Mouse (Mus musculus) adrenal gland, postnatal 14 days (tissue): ENCODE results near the gene Sec31b. TPM values are rescaled to one million over a fixed set of nuclear protein-coding genes. Genes with fewer than 3 reads are reported as not detected.

ENCODE experiments used
- DNase-seq: peaks from one replicate; pipeline ENCODE4 v3.0.0; 2021; ENCODE audit warnings: mixed read lengths
- total RNA-seq: library from RNA; stranded (reverse); gene quantifications from 2 replicates; pipeline ENCODE4 v1.2.3, GENCODE M21; 2021

Sec31b gene
- total RNA-seq, 1 experiment from 2014 or later, result 3.4 TPM

DNA sequence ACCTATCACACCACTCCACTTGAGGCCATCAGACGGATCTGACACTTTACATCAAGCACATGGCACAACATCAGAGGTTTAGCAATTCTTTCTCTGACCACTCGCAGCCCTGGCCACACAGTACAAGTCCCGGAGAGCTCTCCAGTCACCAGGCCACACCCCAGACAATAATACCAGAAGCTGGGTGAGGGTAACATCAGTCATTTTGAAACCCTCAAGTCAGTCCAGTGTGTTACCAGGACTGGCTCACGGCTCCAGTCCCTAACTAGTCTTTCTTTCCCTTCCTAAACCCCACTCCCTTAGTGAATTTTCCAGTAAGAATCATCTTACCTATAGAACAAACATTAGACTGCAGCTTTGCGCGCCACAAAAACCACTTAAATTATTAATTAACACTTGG lies 15.6 kb downstream of the Sec31b start:
- DNase-seq, result no peak

DNA sequence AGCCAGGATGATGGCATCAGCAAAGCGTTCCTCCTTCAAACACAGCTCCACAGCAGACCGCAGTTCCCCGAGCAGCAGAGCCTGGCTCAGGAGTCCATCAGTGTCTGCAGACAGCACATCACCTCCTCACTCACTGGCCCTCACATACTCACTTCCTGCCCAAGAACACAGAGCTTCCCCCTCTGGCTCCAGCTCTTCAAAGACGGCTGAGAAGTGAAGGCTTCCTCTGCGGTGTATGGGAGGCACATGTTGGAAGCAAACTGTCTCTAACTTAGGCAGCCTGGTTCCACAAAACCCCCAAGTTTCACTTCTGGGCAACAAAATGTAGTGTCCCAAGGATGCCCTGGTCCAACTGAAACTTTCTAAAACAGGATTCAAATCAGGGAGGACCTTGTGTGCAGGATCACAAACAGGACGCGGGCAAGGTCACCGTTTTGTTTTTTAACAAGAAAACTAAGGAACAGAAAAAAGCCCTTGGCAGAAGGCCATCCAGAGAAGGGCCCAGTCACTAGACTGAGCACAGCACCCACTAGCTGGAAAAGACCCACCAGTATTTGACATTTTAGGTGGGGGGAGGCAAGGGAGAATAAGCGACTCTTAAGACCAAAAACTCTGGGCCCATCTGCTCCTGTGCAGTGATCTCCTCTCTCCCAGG lies 20.0 kb downstream of the Sec31b start:
- DNase-seq, result peak; percentile 62

DNA sequence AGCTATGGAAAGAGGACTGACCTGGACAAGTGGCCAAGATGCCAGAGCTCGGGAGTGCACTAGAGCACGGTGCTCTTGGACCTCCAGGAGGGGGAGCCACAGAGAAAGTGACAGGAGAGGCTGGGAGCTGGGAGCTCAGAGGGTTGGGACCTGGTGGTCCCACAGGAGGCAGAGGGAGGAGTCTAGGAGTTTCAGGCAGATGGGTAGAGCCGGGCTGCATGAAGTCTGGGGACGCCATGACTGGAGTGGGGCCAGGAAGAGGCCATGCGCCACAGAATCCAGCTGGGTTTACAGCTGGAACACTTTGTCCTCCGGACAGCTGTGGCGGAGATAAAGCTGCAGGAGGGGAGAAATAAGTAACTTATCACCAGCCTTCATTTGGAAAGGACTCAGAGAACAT lies 26.5 kb downstream of the Sec31b start:
- peak; percentile 63 for DNase-seq

DNA sequence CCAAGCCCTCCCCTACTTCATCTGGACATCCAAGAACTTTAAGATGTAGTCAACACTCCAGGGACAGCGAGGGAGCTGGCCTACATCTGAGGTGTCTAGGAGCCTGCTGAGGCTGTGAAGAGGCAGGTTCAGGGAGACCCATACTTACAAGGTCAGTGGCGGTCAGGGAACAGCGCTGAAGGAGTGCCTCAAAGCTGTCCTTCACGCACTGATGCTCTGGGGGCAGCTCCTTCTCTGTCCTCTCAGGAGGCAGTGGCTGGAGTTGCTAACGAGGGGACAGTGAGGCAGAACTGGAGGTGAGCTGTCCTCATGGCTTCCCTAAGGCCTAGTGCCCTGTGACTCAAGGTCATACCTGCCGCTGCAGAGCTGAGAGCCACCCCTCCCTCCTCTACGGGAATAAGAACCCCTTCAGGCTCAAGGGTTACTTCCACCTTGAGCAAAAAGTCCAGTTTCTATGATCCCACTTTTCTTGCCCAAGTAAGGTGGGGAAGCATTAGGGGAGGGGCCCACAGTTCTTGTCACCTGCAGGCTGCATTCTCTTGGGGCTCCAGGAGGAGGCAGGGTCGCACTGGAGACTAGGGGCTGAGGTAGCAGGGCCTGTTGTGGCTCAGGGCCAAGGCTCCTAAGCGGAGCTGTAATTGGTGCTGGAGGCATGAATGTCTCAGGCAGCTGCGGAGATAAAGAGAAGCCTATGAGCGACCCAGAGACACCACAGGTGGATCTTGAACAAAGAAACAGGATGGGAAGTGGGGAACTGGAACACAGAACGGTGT lies 27.5 kb downstream of the Sec31b start:
- DNase-seq, result peak; percentile 49

DNA sequence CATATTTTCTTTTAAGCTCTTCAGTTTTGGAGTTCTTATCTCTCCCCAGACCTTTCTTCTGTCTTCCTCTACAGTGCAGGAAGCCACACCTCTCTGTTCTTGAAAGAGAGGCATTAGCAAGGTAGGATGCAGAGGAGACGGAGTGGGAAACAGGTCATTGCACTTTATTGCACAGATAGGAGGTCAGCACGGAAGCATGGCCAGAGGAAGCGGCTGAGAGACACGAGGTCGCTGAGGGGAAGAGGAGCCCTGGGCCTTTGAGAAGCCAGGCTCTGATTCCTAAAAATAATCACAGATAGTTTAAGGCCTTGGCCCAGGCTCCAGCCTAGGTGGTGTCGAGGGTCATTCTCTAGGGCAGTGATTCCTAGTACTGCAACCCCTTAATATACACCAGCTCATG lies 29.9 kb downstream of the Sec31b start:
- no peak for DNase-seq

DNA sequence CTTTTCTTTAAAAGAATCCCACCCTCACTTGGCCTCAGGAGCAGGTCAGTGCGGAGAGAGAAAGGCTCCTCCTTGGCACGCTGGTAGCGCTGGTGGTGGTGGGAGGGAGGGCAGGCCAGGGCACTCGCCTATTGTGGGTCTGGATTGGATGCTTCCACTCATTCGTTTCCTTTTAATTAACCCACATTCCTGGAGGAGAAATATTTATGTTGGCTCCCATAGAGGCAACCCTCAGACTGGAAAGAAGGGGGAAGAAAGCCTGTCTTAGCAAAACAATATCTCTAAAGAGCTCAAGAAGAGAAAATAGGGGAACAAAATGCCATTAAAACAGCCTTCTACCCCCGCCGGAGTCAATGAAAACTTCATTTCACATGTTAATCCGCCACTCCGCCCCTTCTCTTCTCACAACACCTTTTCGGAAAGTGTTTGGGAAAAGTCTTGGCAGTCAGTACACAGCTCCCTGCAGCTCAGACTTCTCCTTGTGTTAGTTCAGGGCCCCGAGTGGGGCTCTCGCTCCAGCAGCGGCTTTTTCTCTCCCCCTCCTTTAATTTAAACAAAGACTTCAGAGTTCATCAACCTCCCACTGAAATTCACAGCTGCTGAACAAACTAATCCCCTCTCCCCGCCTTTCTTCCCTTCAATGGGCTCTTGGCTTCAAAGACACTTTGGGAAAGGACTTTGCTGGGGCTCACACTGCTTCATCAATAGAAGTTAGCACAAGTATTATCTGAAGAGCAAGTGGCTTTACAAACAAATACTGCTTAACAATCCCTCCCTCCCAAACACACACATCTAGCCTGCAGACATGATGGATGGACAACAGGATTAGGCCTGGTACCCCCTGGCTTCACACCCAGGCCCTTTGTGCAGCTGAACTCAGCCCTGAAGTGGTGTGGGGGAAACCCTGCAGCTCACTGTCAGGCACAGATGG lies 30.9 kb downstream of the Sec31b start:
- no peak for DNase-seq

DNA sequence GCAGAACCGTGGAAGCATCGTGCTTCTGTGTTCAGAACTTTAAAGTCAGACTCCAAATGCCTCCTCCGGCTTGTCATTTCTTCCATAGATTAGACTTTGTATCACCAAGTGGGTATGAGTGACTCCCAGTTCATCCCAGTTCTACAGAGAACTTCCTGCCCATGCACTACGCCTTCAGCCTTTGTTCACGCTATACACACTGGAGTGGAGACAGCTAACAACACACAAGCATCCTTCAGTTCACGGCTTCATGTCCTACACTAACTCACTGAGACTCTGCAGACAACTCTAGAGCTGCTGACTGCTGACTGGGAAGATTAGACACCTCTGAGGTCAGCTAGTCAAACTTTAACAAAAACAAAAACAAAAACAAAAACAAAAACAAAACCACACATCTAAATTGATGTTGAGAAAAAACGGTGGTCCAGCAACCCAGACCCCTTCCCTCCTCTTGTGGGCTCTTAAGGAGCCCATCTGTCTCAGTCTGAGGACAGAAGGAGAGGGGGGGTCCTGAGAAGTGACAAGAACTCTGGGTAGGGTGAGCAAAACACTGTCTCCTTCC lies 31.7 kb downstream of the Sec31b start:
- DNase-seq, result no peak

DNA sequence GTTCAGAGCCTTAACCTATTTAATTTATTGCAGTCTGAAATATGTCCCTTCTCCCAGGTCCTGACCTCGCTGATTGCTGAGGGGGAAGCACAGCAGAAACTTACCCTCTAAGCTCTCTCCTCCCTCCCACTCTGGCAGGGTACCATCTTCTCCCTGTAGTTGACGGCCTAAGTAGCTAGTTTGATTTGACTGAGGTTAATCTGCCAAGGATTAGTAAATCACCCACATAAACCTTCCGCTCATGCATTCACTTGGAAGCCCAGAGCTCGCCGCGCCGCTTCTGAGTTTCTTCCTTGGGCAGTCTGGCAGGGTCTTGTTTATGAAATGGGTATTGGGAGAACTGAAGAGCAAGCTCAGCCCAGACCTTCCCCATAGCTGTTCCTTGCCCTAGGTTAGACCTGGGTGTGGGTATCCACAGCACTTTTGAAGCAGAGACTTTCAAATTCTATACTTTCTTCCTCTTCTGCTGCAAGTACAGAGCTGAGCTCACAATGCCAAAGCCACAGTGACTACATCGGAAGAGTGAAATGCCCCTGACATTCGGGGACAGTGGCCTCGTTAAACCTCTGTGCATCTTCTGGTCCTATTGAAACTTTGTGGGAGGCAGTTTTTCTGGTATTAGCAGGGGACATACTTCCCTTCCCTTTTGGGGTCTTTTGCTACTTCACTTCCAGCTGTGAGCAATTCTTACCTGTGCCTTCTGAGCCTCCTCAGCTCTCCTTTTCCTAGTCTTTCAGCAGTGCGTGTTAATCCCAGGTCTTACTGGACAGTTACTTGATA lies 32.4 kb downstream of the Sec31b start:
- peak; percentile 40 for DNase-seq

DNA sequence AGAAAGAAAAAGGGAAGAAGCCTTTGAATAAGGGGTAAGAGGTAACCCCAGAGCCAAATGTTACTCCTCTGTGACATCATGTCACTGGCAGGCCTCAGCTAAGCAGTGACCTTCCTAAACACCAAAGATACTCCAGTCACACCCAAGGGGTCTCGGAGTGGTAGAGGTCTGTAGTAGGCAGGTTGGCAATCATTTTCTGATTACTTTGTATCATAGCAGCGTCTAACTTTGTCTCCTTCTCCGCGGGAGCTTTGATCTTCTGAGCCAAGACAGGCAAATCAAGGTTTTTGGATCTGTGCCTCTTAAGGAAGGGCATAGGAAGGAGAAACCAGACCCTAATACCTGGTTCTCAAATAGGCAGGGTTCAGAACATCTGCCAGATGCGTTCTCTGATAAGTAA lies 33.1 kb downstream of the Sec31b start:
- no peak for DNase-seq

DNA sequence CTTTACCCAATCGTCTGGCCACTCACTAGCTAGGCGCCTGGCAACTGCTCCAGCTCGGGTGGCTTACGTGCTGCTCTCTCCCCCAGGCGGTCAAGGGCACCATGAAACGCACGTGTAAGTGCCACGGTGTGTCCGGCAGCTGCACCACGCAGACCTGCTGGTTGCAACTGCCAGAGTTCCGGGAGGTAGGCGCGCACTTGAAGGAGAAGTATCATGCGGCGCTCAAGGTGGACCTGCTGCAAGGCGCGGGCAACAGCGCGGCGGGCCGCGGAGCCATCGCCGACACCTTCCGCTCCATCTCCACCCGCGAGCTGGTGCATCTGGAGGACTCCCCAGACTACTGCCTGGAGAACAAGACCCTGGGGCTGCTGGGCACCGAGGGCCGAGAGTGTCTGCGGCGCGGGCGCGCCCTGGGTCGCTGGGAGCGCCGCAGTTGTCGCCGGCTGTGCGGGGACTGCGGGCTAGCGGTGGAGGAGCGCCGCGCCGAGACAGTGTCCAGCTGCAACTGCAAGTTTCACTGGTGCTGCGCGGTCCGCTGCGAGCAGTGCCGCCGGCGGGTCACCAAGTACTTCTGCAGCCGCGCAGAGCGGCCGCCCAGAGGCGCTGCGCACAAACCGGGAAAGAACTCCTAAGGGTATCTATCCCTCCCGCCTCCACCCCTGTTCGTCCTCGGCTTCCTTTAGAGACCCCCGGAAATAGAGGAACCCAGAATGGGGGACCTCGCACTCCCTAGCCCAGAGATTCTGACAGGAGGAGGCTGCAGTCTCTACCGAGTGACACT lies 34.0 kb downstream of the Sec31b start:
- peak; percentile 77 for DNase-seq

DNA sequence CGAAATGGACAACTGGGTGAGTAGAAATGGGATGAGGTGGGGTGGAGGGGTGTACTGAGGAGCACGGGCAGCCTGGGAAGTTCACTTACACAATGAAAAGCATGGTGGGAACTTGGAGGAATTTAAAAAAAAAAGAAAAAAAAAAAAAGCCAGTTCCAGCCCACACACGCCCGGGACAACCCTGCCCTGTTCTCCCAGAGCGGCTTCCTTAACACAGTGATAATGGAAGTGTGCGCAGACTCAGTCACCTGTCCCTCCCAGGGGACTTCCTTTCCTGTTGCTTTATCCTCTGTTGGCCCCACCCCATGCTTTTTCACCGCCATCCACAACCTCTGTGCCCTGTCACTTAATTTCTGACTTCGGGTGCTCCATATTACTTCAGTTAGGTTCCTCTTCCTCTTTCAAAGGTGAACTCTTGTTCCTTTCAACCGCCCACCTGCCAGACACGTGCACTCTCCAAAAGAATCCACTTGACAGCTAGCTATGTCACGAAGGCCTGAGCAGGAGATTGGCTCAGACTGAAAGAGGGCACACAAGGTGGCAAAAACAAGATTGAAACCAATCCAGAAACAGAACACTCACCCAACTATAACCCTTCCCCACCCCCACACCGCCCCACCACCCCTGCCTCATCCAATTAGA lies 35.0 kb downstream of the Sec31b start:
- DNase-seq, result no peak

DNA sequence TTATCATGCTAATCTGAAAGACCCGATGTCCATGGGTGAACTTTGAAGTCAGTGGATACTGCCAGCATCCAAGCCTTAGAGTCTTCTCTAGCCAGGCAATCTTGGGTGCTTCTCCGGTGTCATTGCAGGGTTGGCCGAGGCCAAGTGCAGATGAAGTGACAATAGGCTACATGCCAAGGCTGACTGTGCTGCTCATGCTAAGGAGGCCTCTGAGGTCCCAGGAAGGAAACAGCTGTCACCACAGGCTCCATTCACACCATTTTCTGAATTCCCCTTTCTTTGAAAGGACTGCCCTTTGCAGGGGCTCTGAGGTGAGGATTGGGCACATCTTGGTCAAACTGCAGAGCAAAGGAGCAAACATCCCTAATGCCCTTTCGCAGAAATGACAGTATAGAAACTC lies 42.9 kb downstream of the Sec31b start:
- no peak for DNase-seq

DNA sequence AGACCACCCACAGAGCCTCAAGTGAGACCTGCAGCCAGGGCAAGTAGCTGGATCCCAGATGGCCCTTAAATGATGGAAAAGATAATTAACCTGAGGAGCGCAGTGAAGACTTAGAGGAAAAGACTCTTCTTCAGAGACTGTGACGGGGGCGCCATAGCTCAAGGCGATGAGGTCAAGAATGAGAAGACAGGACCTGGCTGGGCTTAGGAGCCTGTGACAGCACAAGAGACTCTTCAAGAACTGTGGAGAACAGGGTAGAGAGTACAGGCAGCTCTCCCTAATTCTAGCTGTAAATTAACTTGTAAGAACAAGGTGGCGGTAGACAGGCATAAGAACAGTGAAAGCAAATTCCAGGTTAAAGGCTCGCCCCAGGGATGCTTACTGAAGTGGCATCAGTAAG lies 43.7 kb downstream of the Sec31b start:
- no peak for DNase-seq

DNA sequence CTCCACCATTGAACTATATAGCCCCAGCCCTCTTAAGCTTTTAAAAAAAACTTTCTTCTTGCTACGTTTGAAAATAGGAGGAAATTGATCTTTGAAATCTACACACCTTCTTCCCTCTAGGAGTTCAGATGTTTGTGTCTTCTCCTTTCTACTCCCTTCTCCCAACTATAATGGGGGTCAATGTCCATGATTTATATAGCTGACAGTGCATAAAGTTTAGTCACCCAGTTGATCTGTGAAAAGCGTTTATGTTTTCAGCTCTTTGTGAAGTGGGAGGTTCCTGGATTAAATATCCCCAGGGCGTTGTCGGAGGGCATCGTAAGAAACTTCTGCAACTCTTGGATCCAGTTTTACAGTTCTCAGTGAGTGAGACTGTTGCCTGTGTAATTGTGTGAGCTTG lies 45.4 kb downstream of the Sec31b start:
- DNase-seq, result no peak

DNA sequence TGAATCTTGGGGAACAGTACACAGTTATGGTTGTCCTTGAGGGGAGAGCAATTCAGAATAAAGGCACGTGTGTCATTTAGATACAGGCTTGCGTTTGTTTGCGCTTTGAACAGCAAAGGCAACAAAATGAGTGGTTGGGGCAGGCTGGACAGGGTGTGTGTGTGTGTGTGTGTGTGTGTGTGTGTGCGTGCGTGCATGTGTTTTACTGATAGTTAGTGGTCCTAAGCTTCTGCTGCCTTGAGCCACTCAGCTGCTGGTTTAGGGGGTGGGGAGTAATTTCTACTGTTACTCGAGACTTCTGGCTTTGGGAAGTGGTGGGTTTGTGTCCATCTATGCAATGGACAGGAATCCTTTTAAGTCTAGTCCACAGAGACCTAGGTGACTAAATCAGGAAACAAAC lies 46.7 kb downstream of the Sec31b start:
- DNase-seq, result no peak

DNA sequence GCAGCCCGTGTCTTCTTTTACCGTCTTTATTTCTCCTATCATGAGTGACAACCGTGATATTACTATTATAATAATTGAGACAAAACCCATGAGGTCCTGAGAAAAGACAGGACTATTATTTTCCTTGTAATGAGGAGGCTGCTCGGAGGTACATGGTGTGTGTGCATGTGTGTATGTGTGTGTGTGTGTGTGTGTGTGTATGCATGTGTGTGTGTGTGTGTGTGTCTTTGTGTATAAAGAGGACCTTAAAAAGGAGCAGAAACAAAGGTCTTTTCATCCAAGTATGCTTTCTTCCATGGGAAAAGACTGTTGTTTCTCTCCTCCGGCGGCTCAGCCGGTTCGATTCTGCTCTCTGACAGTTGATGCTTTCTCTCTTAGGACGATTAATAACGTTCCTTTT lies 48.7 kb downstream of the Sec31b start:
- no peak for DNase-seq

DNA sequence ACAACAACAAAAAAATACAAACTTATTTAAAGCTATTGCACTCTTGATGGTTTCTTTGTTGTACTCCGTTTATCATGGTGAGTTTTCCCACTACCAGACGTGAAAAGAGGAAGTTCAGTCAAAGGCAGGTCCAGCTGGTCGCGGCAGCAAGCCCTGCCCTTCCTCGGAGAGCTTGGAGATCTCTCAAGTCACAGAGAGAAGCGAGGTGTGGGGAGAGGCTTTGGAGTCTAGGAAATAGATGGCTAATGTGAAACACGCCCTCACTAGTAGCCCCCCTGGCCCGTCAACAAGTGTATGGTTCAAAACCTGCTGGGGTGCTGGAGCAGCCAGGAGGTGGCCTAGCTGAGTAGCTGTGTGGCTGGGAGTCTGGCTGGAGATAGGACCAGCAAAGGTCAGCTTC lies 49.2 kb downstream of the Sec31b start:
- DNase-seq, result no peak

DNA sequence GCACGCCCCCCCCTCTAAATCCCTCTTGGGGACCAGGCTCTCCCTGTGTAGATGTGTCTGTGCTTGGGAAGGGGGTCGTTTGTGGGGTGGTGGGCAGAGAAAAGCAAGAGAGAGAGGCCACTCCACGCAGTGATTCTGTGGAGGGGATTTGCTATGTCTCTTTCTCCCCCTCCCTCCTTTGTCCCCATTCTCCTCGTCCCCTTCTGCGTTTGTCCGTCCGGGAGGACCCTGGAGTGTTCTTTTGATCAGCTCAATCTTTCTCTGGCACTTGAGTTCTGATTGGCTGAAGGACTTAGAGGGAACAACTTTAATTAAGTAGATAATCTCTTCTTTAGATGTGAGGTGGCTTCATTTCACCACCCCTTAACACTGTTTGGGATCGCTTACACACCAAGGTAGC lies 52.5 kb downstream of the Sec31b start, which contains the start of gene Wnt8b:
Gene Wnt8b (plus strand): TSS at position 345 of the 400 bp plus-strand sequence.
- DNase-seq, result no peak

DNA sequence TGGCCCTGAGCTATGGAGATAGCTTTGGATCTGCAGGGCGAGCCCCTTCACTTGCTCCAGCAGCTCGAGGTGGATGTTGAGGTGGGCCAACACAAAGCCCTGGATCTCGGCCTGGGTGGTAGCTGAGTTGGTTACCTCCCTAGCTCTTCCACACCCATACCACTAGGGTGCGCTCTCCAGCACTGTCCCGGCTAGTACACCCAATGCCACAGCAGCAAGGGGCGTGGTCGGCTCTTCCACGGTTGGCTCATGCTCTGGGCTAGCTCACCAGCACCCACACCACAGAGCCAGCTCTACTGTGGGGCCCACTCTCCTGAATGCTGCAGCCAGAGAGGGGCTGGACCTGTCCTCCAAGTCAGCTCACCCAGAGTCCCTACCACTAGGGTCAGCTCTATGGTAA lies 58.4 kb downstream of the Sec31b start:
- peak; percentile 86 for DNase-seq

DNA sequence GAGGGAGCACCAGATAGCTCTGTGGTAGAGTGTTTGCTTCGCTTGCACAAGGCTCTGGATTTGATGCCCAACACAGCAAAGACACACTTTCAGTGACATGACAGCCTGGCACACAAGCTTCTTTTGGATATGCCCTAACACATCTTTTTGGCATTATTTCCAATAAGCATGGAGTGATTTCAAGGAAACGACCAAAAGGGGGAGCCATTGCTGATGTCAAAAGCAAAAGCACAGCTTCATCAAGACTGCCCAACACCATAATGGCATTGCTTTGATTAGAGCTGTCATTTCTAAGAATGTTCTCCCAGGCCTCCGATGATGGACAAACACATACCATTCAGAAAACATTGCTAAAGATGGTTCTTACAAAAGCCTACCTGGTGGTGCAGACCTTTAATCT lies 69.1 kb downstream of the Sec31b start:
- no peak for DNase-seq
